Mouse (Mus musculus): ENCODE results near the gene Rprd2. TPM values are rescaled to one million over a fixed set of nuclear protein-coding genes. Genes with fewer than 3 reads are reported as not detected.

Gene Rprd2
- total and polyA plus RNA-seq, 3 experiments, result 12.1 to 47.7 (median 35.5) TPM

GRCm38 (mm10) chr3:95726696-95727358, 91.8 kb downstream of the Rprd2 start:
- H3K36me3 ChIP-seq (ENCODE audit: control insufficient read depth, insufficient read depth, low read length), result no peaks in the 10 kb centered on the region
- H3K79me2 ChIP-seq (replicated peaks; ENCODE audit: control insufficient read depth, insufficient read depth, low read length), result no peaks in the 10 kb centered on the region
- no peaks in the 10 kb centered on the region for H3K27me3 ChIP-seq (ENCODE audit: control insufficient read depth, insufficient read depth, low read length)
- TF ChIP-seq EP300 (IDR thresholded peaks at IDR 0.05; ENCODE audit: insufficient read depth, low read depth, low read length) (no peak), POLR2A (IDR thresholded peaks at IDR 0.05; ENCODE audit: insufficient read depth, low read depth, low read length) (no peak), CTCF (IDR thresholded peaks at IDR 0.05) (no peak)
- H3K27ac ChIP-seq, result no peak overlapping the region
- intact Hi-C loops (cut with DNase I), result no loop called here
- no peak overlapping the region for H3K9ac ChIP-seq (ENCODE audit: low read depth, low read length)
- H3K4me3 ChIP-seq, result no peak overlapping the region
- 57% methylated on average over 7 of the region's 7 CpGs for WGBS
- DNase-seq, result no peak
- no peaks in the 10 kb centered on the region for H3K4me1 ChIP-seq (ENCODE audit: control insufficient read depth, insufficient read depth, low read length)

- TF ChIP-seq CTCF (IDR thresholded peaks at IDR 0.05) (no peak), POLR2A (IDR thresholded peaks at IDR 0.05; ENCODE audit: insufficient read depth, low read depth, low read length) (no peak), EP300 (IDR thresholded peaks at IDR 0.05; ENCODE audit: insufficient read depth, low read depth, low read length) (no peak)
- intact Hi-C loops (cut with DNase I), result no loop called here
- no peaks in the 10 kb centered on the region for H3K4me1 ChIP-seq (ENCODE audit: control insufficient read depth, insufficient read depth, low read length)
- H3K4me3 ChIP-seq, result no peak overlapping the region
- no peak overlapping the region for H3K27ac ChIP-seq
- no peaks in the 10 kb centered on the region for H3K27me3 ChIP-seq (ENCODE audit: control insufficient read depth, insufficient read depth, low read length)
- DNase-seq, result no peak
- no peaks in the 10 kb centered on the region for H3K36me3 ChIP-seq (ENCODE audit: control insufficient read depth, insufficient read depth, low read length)
- WGBS, result 82% methylated on average over 7 of the region's 7 CpGs
- H3K79me2 ChIP-seq (replicated peaks; ENCODE audit: control insufficient read depth, insufficient read depth, low read length), result no peaks in the 10 kb centered on the region
- no peak overlapping the region for H3K9ac ChIP-seq (ENCODE audit: low read depth, low read length)
Measured at GRCm38 (mm10) chr3:95725863-95726262, 92.8 kb downstream of the Rprd2 start.

- H3K36me3 ChIP-seq (ENCODE audit: control insufficient read depth, insufficient read depth, low read length), result no peaks in the 10 kb centered on the region
- TF ChIP-seq EP300 (IDR thresholded peaks at IDR 0.05; ENCODE audit: insufficient read depth, low read depth, low read length), result no peak
- TF ChIP-seq POLR2A (IDR thresholded peaks at IDR 0.05; ENCODE audit: insufficient read depth, low read depth, low read length), result no peak
- no peak for TF ChIP-seq CTCF (IDR thresholded peaks at IDR 0.05)
- intact Hi-C loops (cut with DNase I), result no loop called here
Measured at GRCm38 (mm10) chr3:95722386-95722785, 96.3 kb downstream of the Rprd2 start.

DNA sequence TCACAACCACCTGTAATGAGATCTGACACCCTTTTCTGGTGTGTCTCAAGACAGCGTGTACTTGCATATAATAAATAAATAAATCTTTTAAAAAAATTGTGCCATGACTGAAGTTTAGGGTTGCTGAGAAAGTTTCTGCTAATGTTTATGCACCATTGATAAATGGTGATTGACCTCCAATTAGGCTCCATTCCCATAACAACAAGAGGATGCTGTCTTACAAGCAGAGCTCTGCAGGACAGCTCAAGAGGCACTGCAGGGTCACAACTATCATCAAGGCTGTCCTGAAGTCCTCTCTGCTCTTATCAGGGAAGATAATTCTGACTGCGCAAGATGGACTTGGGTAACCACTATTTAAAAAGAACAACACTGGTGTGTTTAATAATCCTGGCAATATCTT, 100.5 kb downstream of the Rprd2 start:
- Histone ChIP-seq H3K79me2 (replicated peaks; ENCODE audit: control insufficient read depth, insufficient read depth, low read length) (no peaks in the 10 kb centered on the region), H3K4me3 (no peak overlapping the region), H3K9ac (ENCODE audit: low read depth, low read length) (no peak overlapping the region), H3K36me3 (ENCODE audit: control insufficient read depth, insufficient read depth, low read length) (no peaks in the 10 kb centered on the region), H3K27me3 (ENCODE audit: control insufficient read depth, insufficient read depth, low read length) (no peaks in the 10 kb centered on the region), H3K4me1 (ENCODE audit: control insufficient read depth, insufficient read depth, low read length) (no peaks in the 10 kb centered on the region), H3K27ac (no peak overlapping the region)
- intact Hi-C loops (cut with DNase I), result no loop called here
- TF ChIP-seq CTCF (IDR thresholded peaks at IDR 0.05), result no peak
- no peak for TF ChIP-seq EP300 (IDR thresholded peaks at IDR 0.05; ENCODE audit: insufficient read depth, low read depth, low read length)
- TF ChIP-seq POLR2A (IDR thresholded peaks at IDR 0.05; ENCODE audit: insufficient read depth, low read depth, low read length), result no peak
- WGBS, result 84% methylated on average over 2 of the region's 2 CpGs
- DNase-seq, result no peak

More at GRCm38 (mm10) chr3:95722386-95722785, 96.3 kb downstream of the Rprd2 start:
- Histone ChIP-seq H3K27me3 (ENCODE audit: control insufficient read depth, insufficient read depth, low read length) (no peaks in the 10 kb centered on the region), H3K4me3 (no peak overlapping the region), H3K4me1 (ENCODE audit: control insufficient read depth, insufficient read depth, low read length) (no peaks in the 10 kb centered on the region), H3K27ac (no peak overlapping the region), H3K9ac (ENCODE audit: low read depth, low read length) (no peak overlapping the region), H3K79me2 (replicated peaks; ENCODE audit: control insufficient read depth, insufficient read depth, low read length) (no peaks in the 10 kb centered on the region)
- DNase-seq, result no peak
- 60% methylated on average over 3 of the region's 3 CpGs for WGBS

DNA sequence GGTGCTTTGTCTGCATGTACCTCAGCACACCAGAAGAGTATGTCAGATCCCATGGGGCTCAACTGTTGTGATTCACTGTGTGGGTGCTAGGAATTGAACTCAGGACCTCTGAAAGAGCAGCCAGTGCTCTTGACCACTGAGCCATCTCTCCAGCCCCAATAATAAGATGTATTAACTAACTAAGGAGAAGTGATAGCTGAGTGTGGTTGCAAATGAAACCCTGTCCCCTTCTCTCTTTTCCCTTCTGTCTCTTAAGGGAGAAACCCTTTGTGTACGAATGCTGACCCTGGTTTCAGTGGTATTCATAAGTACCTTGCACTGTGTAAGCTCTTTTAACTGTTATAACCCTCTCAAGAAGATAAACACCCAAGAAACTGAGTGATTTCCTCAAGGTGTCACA, 102.6 kb downstream of the Rprd2 start:
- WGBS, result 76% methylated on average over 1 of the region's 1 CpGs
- H3K36me3 ChIP-seq (ENCODE audit: control insufficient read depth, insufficient read depth, low read length), result no peaks in the 10 kb centered on the region
- TF ChIP-seq EP300 (IDR thresholded peaks at IDR 0.05; ENCODE audit: insufficient read depth, low read depth, low read length) (no peak), POLR2A (IDR thresholded peaks at IDR 0.05; ENCODE audit: insufficient read depth, low read depth, low read length) (no peak), CTCF (IDR thresholded peaks at IDR 0.05) (no peak)
- no peak for DNase-seq
- peaks cover 2% of the 10 kb centered on the region; the same call in 1 of the 2 replicates for H3K4me1 ChIP-seq (ENCODE audit: control insufficient read depth, insufficient read depth, low read length)
- H3K4me3 ChIP-seq, result no peak overlapping the region
- H3K27ac ChIP-seq, result no peak overlapping the region
- H3K9ac ChIP-seq (ENCODE audit: low read depth, low read length), result no peak overlapping the region
- intact Hi-C loops (cut with DNase I), result no loop called here
- H3K79me2 ChIP-seq (replicated peaks; ENCODE audit: control insufficient read depth, insufficient read depth, low read length), result no peaks in the 10 kb centered on the region
- no peaks in the 10 kb centered on the region for H3K27me3 ChIP-seq (ENCODE audit: control insufficient read depth, insufficient read depth, low read length)

Small RNA genes within 50 kb of the gene (microRNA-seq; reads per million reads assigned to microRNA genes)
- 0 reads per million in 2 experiments for gene Mir7014

Other genes with a start within 250 kb of the Rprd2 start
- 10 to 100 TPM; 15.6 to 17.8 TPM for gene Golph3l, start 229.9 kb downstream of the Rprd2 start, total RNA-seq (2021)
- 6.0 and 11.5 TPM in 2 replicates for gene Golph3l, start 229.9 kb downstream of the Rprd2 start, polyA plus RNA-seq (2012; rRNA removed)
- gene Ensa, start 193.9 kb downstream of the Rprd2 start, total RNA-seq (2021), result 10 to 100 TPM; 71.5 to 77.7 TPM
- 17.4 and 28.3 TPM in 2 replicates for gene Ensa, start 193.9 kb downstream of the Rprd2 start, polyA plus RNA-seq (2012; rRNA removed)
- 100 to 1,000 TPM; 134 to 139 TPM for gene Mcl1, start 160.1 kb downstream of the Rprd2 start, total RNA-seq (2021)
- 39.1 and 64.4 TPM in 2 replicates for gene Mcl1, start 160.1 kb downstream of the Rprd2 start, polyA plus RNA-seq (2012; rRNA removed)
- gene Adamtsl4, start 130.9 kb downstream of the Rprd2 start, total RNA-seq (2021), result 10 to 100 TPM; 39.2 to 51.4 TPM
- gene Adamtsl4, start 130.9 kb downstream of the Rprd2 start, polyA plus RNA-seq (2012; rRNA removed), result 36.2 and 46.2 TPM in 2 replicates
- 10 to 100 TPM; 54.4 to 61.9 TPM for gene Ecm1, start 79.3 kb downstream of the Rprd2 start, total RNA-seq (2021)
- gene Ecm1, start 79.3 kb downstream of the Rprd2 start, polyA plus RNA-seq (2012; rRNA removed), result 173 and 200 TPM in 2 replicates
- gene Tars2, start 58.7 kb downstream of the Rprd2 start, total RNA-seq (2021), result 10 to 100 TPM; 42.1 to 45.3 TPM
- gene Tars2, start 58.7 kb downstream of the Rprd2 start, polyA plus RNA-seq (2012; rRNA removed), result 31.3 and 54.4 TPM in 2 replicates
- gene Prpf3, start 37.0 kb upstream of the Rprd2 start, total RNA-seq (2021), result 10 to 100 TPM; 19.4 to 24.0 TPM
- gene Prpf3, start 37.0 kb upstream of the Rprd2 start, polyA plus RNA-seq (2012; rRNA removed), result 9.3 and 13.2 TPM in 2 replicates
- 100 to 1,000 TPM; 314 to 350 TPM for gene Mrps21, start 52.7 kb upstream of the Rprd2 start, total RNA-seq (2021)
- 174 and 218 TPM in 2 replicates for gene Mrps21, start 52.7 kb upstream of the Rprd2 start, polyA plus RNA-seq (2012; rRNA removed)
- 10 to 100 TPM in 1 of 2 experiments, 1 to 10 TPM in 1; 5.1 to 27.0 TPM for gene Ciart, start 63.4 kb upstream of the Rprd2 start, total RNA-seq (2021)
- 5.0 and 7.7 TPM in 2 replicates for gene Ciart, start 63.4 kb upstream of the Rprd2 start, polyA plus RNA-seq (2012; rRNA removed)
- 1 to 10 TPM; 8.5 to 9.0 TPM for gene BC028528, start 73.1 kb upstream of the Rprd2 start, total RNA-seq (2021)
- gene BC028528, start 73.1 kb upstream of the Rprd2 start, polyA plus RNA-seq (2012; rRNA removed), result 14.5 and 29.8 TPM in 2 replicates
- 100 to 1,000 TPM in 1 of 2 experiments, 10 to 100 TPM in 1; 99.9 to 121 TPM for gene Aph1a, start 75.1 kb upstream of the Rprd2 start, total RNA-seq (2021)
- 98.7 and 120 TPM in 2 replicates for gene Aph1a, start 75.1 kb upstream of the Rprd2 start, polyA plus RNA-seq (2012; rRNA removed)
- 100 to 1,000 TPM; 146 to 208 TPM for gene Car14, start 85.8 kb upstream of the Rprd2 start, total RNA-seq (2021)
- gene Car14, start 85.8 kb upstream of the Rprd2 start, polyA plus RNA-seq (2012; rRNA removed), result 227 and 279 TPM in 2 replicates
- gene Anp32e, start 110.4 kb upstream of the Rprd2 start, total RNA-seq (2021), result 10 to 100 TPM; 83.0 to 90.9 TPM
- gene Anp32e, start 110.4 kb upstream of the Rprd2 start, polyA plus RNA-seq (2012; rRNA removed), result 15.5 and 29.9 TPM in 2 replicates
- 10 to 100 TPM; 65.4 to 67.5 TPM for gene Plekho1, start 177.1 kb upstream of the Rprd2 start, total RNA-seq (2021)
- 82.8 and 110 TPM in 2 replicates for gene Plekho1, start 177.1 kb upstream of the Rprd2 start, polyA plus RNA-seq (2012; rRNA removed)
- gene Vps45, start 239.6 kb upstream of the Rprd2 start, total RNA-seq (2021), result 10 to 100 TPM; 23.0 to 24.5 TPM
- 4.3 and 7.1 TPM in 2 replicates for gene Vps45, start 239.6 kb upstream of the Rprd2 start, polyA plus RNA-seq (2012; rRNA removed)

Measured in heart, adult 2 months (tissue).